Mouse (Mus musculus): ENCODE measurements around the gene Gm14326.
"Not testable (repeated sequence)": the region's sequence is repeated elsewhere in the genome, so short reads cannot be mapped to it uniquely, and the experiment has no call there.

Gene Gm14326

DNA sequence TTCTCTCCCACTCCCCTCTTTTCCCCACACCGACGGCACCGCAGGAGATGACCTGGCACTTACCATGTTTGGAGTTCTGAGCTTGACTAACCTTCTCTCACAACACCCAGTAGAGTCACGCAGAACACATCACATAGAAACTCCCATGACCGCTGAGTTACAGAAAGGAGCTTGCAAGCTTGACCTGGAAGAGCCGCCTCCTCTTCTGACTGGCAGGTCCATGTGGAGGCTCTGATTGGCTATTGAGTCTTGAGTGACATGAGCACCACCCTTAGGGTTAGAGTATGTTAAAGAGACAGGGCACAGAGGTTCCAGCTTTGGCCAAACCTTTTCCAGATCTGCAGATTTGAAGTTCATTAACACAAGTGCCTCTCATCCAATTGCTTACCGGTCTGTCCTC, at the start of gene Gm14326:
Gene Gm14326, minus strand, starts transcription at position 153 of the 400 bp plus-strand sequence.
- DNase-seq: peak; percentile 96

- DNase-seq: not testable (repeated sequence)
These were observed 17.7 kb upstream of the Gm14326 start for GRCm38 (mm10) chr2:177974814-177975213.

DNA sequence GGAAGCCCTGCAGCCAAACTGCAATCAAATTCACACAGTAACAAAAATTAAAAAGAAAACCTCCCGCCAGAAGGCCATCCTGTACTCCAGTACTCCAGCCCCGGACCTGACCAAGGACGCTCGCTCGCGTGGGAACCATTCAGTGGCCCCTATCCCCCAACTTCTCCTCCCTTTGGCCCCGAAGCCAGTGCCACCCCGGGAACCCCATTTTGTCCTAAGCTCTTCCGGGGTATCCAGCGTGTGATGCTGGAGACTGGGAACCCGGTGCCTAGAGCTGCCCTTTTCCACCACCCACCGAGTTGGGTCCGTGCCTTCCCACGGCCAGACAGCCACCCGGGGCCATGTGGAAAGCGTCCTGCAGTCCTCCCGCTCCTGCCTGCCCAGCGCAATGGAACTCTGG, 363 bp downstream of the Gm14326 start:
- DNase-seq: not testable (repeated sequence)

- DNase-seq: not testable (repeated sequence)
These were observed 31.5 kb downstream of the Gm14326 start, which contains the start of gene Zfp972 for GRCm38 (mm10) chr2:177925563-177926103. Zfp972 (minus strand) TSS chr2:177925613.

DNA sequence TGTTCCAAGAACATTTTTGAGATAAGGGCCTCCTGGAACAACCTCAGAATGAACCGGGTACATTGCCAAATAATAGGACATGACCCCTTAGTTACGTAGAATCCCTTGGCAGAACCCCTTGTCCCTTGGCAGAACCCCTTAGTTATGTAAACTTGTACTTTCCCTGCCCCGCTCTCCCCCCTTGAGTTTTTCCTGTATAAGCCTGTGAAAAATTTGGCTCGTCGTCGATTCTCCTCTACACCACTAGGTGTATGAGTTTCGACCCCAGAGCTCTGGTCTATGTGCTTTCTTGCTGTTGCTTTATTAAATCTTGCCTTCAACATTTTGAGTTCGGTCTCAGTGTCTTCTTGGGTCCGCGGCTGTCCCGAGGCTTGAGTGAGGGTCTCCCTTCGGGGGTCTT, 53.8 kb downstream of the Gm14326 start:
- not testable (repeated sequence) for DNase-seq

- DNase-seq: not testable (repeated sequence)
These were observed 58.9 kb downstream of the Gm14326 start for GRCm38 (mm10) chr2:177898171-177898570.

DNA sequence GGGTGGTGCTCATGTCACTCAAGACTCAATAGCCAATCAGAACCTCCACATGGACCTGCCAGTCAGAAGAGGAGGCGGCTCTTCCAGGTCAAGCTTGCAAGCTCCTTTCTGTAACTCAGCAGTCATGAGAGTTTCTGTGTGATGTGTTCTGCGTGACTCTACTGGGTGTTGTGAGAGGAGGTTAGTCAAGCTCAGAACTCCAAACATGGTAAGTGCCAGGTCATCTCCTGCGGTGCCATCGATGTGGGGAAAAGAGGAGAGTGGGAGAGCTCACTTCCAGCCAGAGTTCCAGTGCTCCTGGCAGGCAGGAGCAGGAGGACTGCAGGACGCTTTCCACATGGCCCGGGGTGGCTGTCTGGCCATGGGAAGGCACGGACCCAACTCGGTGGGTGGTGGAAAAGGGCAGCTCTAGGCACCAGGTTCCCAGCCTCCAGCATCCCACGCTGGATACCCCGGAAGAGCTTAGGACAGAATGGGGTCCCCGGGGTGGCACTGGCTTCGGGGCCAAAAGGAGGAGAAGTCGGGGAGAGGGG, 60.0 kb downstream of the Gm14326 start, which contains the start of gene Gm14327:
Gene Gm14327, plus strand, starts transcription at position 51 of the 533 bp plus-strand sequence.
- DNase-seq: not testable (repeated sequence)

GRCm38 (mm10) chr2:177887743-177888142, 69.4 kb downstream of the Gm14326 start:
- DNase-seq: not testable (repeated sequence)
